Mouse (Mus musculus): ENCODE data around the gene Slc25a21. TPM values are rescaled to one million over a fixed set of nuclear protein-coding genes. Genes with fewer than 3 reads are reported as not detected.

Gene Slc25a21
- polyA plus RNA-seq, 1 experiment from 2014 or later, result not detected

GRCm38 (mm10) chr12:56951749-56952657, 245.3 kb downstream of the Slc25a21 start:
- Histone ChIP-seq H3K36me3 (ENCODE audit: control insufficient read depth, insufficient read depth, low read length) (no peaks in the 10 kb centered on the region), H3K27me3 (ENCODE audit: control insufficient read depth, insufficient read depth, low read length) (no peaks in the 10 kb centered on the region), H3K9ac (replicated peaks; ENCODE audit: low read length) (no peak overlapping the region), H3K4me2 (ENCODE audit: low read length) (no peak overlapping the region), H3K4me3 (replicated peaks; ENCODE audit: low read depth, low read length) (no peak overlapping the region), H3K9me3 (ENCODE audit: control insufficient read depth, low read length) (no peaks in the 10 kb centered on the region), H3K4me1 (ENCODE audit: control insufficient read depth, insufficient read depth, low read length) (no peaks in the 10 kb centered on the region), H3K27ac (replicated peaks; ENCODE audit: low read depth, low read length) (no peak overlapping the region)
- DNase-seq (no peak), ATAC-seq (ENCODE audit: low FRiP score, low TSS enrichment) (no peak)
- 47% methylated on average over 11 of the region's 11 CpGs for WGBS

- no peak for ATAC-seq (ENCODE audit: low FRiP score, low TSS enrichment)
- Histone ChIP-seq H3K4me1 (ENCODE audit: control insufficient read depth, insufficient read depth, low read length) (no peaks in the 10 kb centered on the region), H3K36me3 (ENCODE audit: control insufficient read depth, insufficient read depth, low read length) (no peaks in the 10 kb centered on the region), H3K9ac (replicated peaks; ENCODE audit: low read length) (no peak overlapping the region), H3K9me3 (ENCODE audit: control insufficient read depth, low read length) (no peaks in the 10 kb centered on the region), H3K27ac (replicated peaks; ENCODE audit: low read depth, low read length) (no peak overlapping the region), H3K4me3 (replicated peaks; ENCODE audit: low read depth, low read length) (no peak overlapping the region), H3K27me3 (ENCODE audit: control insufficient read depth, insufficient read depth, low read length) (no peaks in the 10 kb centered on the region), H3K4me2 (ENCODE audit: low read length) (no peak overlapping the region)
- no peak for DNase-seq
- WGBS, result 93% methylated on average over 1 of the region's 1 CpGs
Observed at GRCm38 (mm10) chr12:56944265-56944664, 253.0 kb downstream of the Slc25a21 start.

- ATAC-seq (ENCODE audit: low FRiP score, low TSS enrichment) (no peak), DNase-seq (no peak)
- Histone ChIP-seq H3K4me2 (ENCODE audit: low read length) (no peak overlapping the region), H3K27ac (replicated peaks; ENCODE audit: low read depth, low read length) (no peak overlapping the region), H3K27me3 (ENCODE audit: control insufficient read depth, insufficient read depth, low read length) (no peaks in the 10 kb centered on the region), H3K9me3 (ENCODE audit: control insufficient read depth, low read length) (no peaks in the 10 kb centered on the region), H3K36me3 (ENCODE audit: control insufficient read depth, insufficient read depth, low read length) (no peaks in the 10 kb centered on the region), H3K4me3 (replicated peaks; ENCODE audit: low read depth, low read length) (no peak overlapping the region), H3K9ac (replicated peaks; ENCODE audit: low read length) (no peak overlapping the region), H3K4me1 (ENCODE audit: control insufficient read depth, insufficient read depth, low read length) (no peaks in the 10 kb centered on the region)
- 71% methylated on average over 3 of the region's 3 CpGs for WGBS
Observed at GRCm38 (mm10) chr12:56940861-56941260, 256.4 kb downstream of the Slc25a21 start.

GRCm38 (mm10) chr12:56918145-56918544, 279.1 kb downstream of the Slc25a21 start:
- H3K27me3 ChIP-seq (ENCODE audit: control insufficient read depth, insufficient read depth, low read length), result no peaks in the 10 kb centered on the region
- ATAC-seq (ENCODE audit: low FRiP score, low TSS enrichment) (no peak), DNase-seq (no peak)
- H3K9me3 ChIP-seq (ENCODE audit: control insufficient read depth, low read length), result no peaks in the 10 kb centered on the region
- WGBS, result 89% methylated on average over 6 of the region's 6 CpGs
- no peak overlapping the region for H3K9ac ChIP-seq (replicated peaks; ENCODE audit: low read length)
- H3K27ac ChIP-seq (replicated peaks; ENCODE audit: low read depth, low read length), result no peak overlapping the region
- no peaks in the 10 kb centered on the region for H3K36me3 ChIP-seq (ENCODE audit: control insufficient read depth, insufficient read depth, low read length)
- no peaks in the 10 kb centered on the region for H3K4me1 ChIP-seq (ENCODE audit: control insufficient read depth, insufficient read depth, low read length)
- H3K4me2 ChIP-seq (ENCODE audit: low read length), result no peak overlapping the region
- H3K4me3 ChIP-seq (replicated peaks; ENCODE audit: low read depth, low read length), result no peak overlapping the region

- ATAC-seq (ENCODE audit: low FRiP score, low TSS enrichment) (no peak), DNase-seq (no peak)
- Histone ChIP-seq H3K36me3 (ENCODE audit: control insufficient read depth, insufficient read depth, low read length) (no peaks in the 10 kb centered on the region), H3K27me3 (ENCODE audit: control insufficient read depth, insufficient read depth, low read length) (no peaks in the 10 kb centered on the region), H3K4me1 (ENCODE audit: control insufficient read depth, insufficient read depth, low read length) (no peaks in the 10 kb centered on the region), H3K4me2 (ENCODE audit: low read length) (no peak overlapping the region), H3K4me3 (replicated peaks; ENCODE audit: low read depth, low read length) (no peak overlapping the region), H3K9ac (replicated peaks; ENCODE audit: low read length) (no peak overlapping the region), H3K27ac (replicated peaks; ENCODE audit: low read depth, low read length) (no peak overlapping the region), H3K9me3 (ENCODE audit: control insufficient read depth, low read length) (no peaks in the 10 kb centered on the region)
- WGBS, result 85% methylated on average over 5 of the region's 5 CpGs
Observed at GRCm38 (mm10) chr12:56906476-56906875, 290.8 kb downstream of the Slc25a21 start.

- Histone ChIP-seq H3K9me3 (ENCODE audit: control insufficient read depth, low read length) (no peaks in the 10 kb centered on the region), H3K36me3 (ENCODE audit: control insufficient read depth, insufficient read depth, low read length) (no peaks in the 10 kb centered on the region), H3K27me3 (ENCODE audit: control insufficient read depth, insufficient read depth, low read length) (no peaks in the 10 kb centered on the region), H3K9ac (replicated peaks; ENCODE audit: low read length) (no peak overlapping the region), H3K4me1 (ENCODE audit: control insufficient read depth, insufficient read depth, low read length) (no peaks in the 10 kb centered on the region), H3K4me3 (replicated peaks; ENCODE audit: low read depth, low read length) (no peak overlapping the region), H3K27ac (replicated peaks; ENCODE audit: low read depth, low read length) (no peak overlapping the region), H3K4me2 (ENCODE audit: low read length) (no peak overlapping the region)
- DNase-seq, result no peak
- WGBS, result 52% methylated on average over 9 of the region's 9 CpGs
- no peak for ATAC-seq (ENCODE audit: low FRiP score, low TSS enrichment)
Observed at GRCm38 (mm10) chr12:56905652-56906305, 291.5 kb downstream of the Slc25a21 start.

GRCm38 (mm10) chr12:56905222-56905621, 292.1 kb downstream of the Slc25a21 start:
- Histone ChIP-seq H3K4me3 (replicated peaks; ENCODE audit: low read depth, low read length) (no peak overlapping the region), H3K27me3 (ENCODE audit: control insufficient read depth, insufficient read depth, low read length) (no peaks in the 10 kb centered on the region), H3K36me3 (ENCODE audit: control insufficient read depth, insufficient read depth, low read length) (no peaks in the 10 kb centered on the region), H3K4me1 (ENCODE audit: control insufficient read depth, insufficient read depth, low read length) (no peaks in the 10 kb centered on the region), H3K9me3 (ENCODE audit: control insufficient read depth, low read length) (no peaks in the 10 kb centered on the region), H3K9ac (replicated peaks; ENCODE audit: low read length) (no peak overlapping the region), H3K27ac (replicated peaks; ENCODE audit: low read depth, low read length) (no peak overlapping the region), H3K4me2 (ENCODE audit: low read length) (no peak overlapping the region)
- ATAC-seq (ENCODE audit: low FRiP score, low TSS enrichment) (no peak), DNase-seq (peak; percentile 7)
- 28% methylated on average over 7 of the region's 7 CpGs for WGBS

GRCm38 (mm10) chr12:56902774-56903456, 294.4 kb downstream of the Slc25a21 start:
- no peaks in the 10 kb centered on the region for H3K4me1 ChIP-seq (ENCODE audit: control insufficient read depth, insufficient read depth, low read length)
- H3K27ac ChIP-seq (replicated peaks; ENCODE audit: low read depth, low read length), result no peak overlapping the region
- no peaks in the 10 kb centered on the region for H3K36me3 ChIP-seq (ENCODE audit: control insufficient read depth, insufficient read depth, low read length)
- no peaks in the 10 kb centered on the region for H3K27me3 ChIP-seq (ENCODE audit: control insufficient read depth, insufficient read depth, low read length)
- 84% methylated on average over 8 of the region's 8 CpGs for WGBS
- DNase-seq (no peak), ATAC-seq (ENCODE audit: low FRiP score, low TSS enrichment) (no peak)
- no peak overlapping the region for H3K9ac ChIP-seq (replicated peaks; ENCODE audit: low read length)
- H3K4me3 ChIP-seq (replicated peaks; ENCODE audit: low read depth, low read length), result no peak overlapping the region
- H3K4me2 ChIP-seq (ENCODE audit: low read length), result no peak overlapping the region
- H3K9me3 ChIP-seq (ENCODE audit: control insufficient read depth, low read length), result no peaks in the 10 kb centered on the region

Measured in midbrain, embryonic 14.5 days (tissue).